Mouse (Mus musculus) activated CD4-positive, CD25-positive, alpha-beta regulatory T cell, adult 4 months (primary cell): ENCODE results near the gene Rab11fip2. TPM values are rescaled to one million over a fixed set of nuclear protein-coding genes. Genes with fewer than 3 reads are reported as not detected.

Source experiments
- ATAC-seq: one replicate; pipeline ENCODE4 v1.8.0; 2017
- polyA plus RNA-seq, 2 experiments: library from polyadenylated mRNA; unstranded; fragments of 100-300 nt; shearing (Covaris generic); gene quantifications; one replicate each; pipeline ENCODE4 v1.2.1; 2017

Rab11fip2 gene
- polyA plus RNA-seq, 2 experiments from 2014 or later = 4.0 to 4.5 TPM

GRCm38 (mm10) chr19:59853061-59853460, 90.4 kb downstream of the Rab11fip2 start:
- no peak for ATAC-seq
